Mouse (Mus musculus) cerebellum, adult 2 months (tissue): ENCODE results near the gene Vmn2r104. TPM values are rescaled to one million over a fixed set of nuclear protein-coding genes. Genes with fewer than 3 reads are reported as not detected.

Experiments
- DNase-seq, 2 experiments: peaks; one replicate each; pipeline ENCODE4 v3.0.0; 2021
- H3K27ac ChIP-seq: fragments of 200-500 bp; 2 replicates; pipeline ENCODE4 v1.5.1; 2012; ENCODE audit warnings: low read length, control low read depth, inconsistent platforms; ENCODE audit not compliant: insufficient read depth
- H3K27me3 ChIP-seq: fragments of 200-500 bp; 2 replicates; pipeline ENCODE4 v1.6.1; 2012; ENCODE audit warnings: inconsistent platforms, mild to moderate bottlenecking, low read length, moderate library complexity; ENCODE audit not compliant: control insufficient read depth, insufficient read depth
- H3K4me1 ChIP-seq: fragments of 200-500 bp; 2 replicates; pipeline ENCODE4 v1.6.1; 2011; ENCODE audit warnings: low read length; ENCODE audit not compliant: control insufficient read depth, insufficient read depth
- H3K4me3 ChIP-seq: fragments of 200-500 bp; replicated peaks from 2 replicates; pipeline ENCODE3; 2011; ENCODE audit warnings: mild to moderate bottlenecking, low read depth, low read length, control low read depth; ENCODE audit not compliant: insufficient read depth
- CTCF ChIP-seq: fragments of 200-500 bp; IDR thresholded peaks from 2 replicates; pipeline ENCODE4 v1.5.1; 2011; ENCODE audit warnings: low read depth, mild to moderate bottlenecking, control low read depth, low read length, moderate library complexity, borderline replicate concordance; ENCODE audit not compliant: insufficient read depth
- POLR2A ChIP-seq: fragments of 200-500 bp; IDR thresholded peaks from 2 replicates; pipeline ENCODE4 v1.6.1; 2011; ENCODE audit warnings: low read length, control low read depth, borderline replicate concordance; ENCODE audit not compliant: insufficient read depth
- WGBS: fragments of 180-500 bp; shearing (Covaris S2); methylation state at CpG from one replicate; pipeline ENCODE4 v1.1.7; 2018; 5-methylcytosine and 5-hydroxymethylcytosine counted together
- polyA plus RNA-seq: library from polyadenylated mRNA; depleted of rRNA; stranded (reverse); fragments of >200 nt; gene quantifications from 2 replicates; pipeline ENCODE4 v1.2.3, GENCODE M21; 2012; rRNA removed

The Vmn2r104 gene
- not detected in 2 replicates for polyA plus RNA-seq

DNA sequence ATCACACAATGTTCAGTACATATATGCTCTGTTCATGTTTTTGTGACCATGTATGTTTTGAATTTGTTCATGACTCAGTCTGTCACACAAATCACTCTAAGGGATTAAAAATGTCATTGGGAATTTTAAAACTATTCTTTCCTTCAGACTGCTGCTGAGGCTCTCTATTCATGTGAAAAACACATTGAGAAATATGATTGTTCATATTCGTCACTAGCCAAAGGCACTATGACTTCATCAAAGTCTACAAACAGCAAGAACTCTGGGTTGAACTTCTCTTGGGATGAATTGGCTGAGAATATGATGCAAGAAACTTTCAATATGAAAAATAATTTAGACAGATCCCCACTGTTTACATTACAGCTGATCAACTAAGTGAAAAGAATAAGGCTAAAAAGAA, at the start of gene Vmn2r104:
Gene Vmn2r104 (minus strand): TSS at position 101 of the 400 bp plus-strand sequence.
- Histone ChIP-seq H3K4me1 (no peaks in the 10 kb centered on the region), H3K27ac (no peak within 1 kb of the TSS), H3K4me3 (no peak within 1 kb of the TSS), H3K27me3 (no peaks in the 10 kb centered on the region)
- 82% methylated on average over 1 of the region's 1 CpGs for WGBS
- TF ChIP-seq POLR2A, result no peak
- TF ChIP-seq CTCF, result no peak
- no peak for DNase-seq

DNA sequence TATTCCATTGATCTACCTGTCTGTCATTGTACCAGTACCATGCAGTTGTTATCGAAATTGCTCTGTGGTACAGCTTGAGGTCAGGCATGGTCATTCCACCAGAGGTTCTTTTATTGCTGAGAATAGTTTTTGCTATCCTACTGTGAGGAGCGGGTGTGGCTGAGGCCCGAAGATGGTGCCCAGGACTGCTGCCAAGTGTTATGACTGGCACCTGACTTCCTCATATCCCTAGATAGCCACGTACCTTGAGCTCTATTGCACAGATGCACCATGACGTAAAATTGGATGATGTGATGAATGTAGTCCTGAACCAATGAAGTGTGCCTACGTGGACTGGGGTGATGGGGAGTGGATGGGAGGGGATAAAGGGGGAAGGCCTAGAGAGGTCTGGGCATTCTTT, 26.0 kb upstream of the Vmn2r104 start:
- WGBS, result 73% methylated on average over 6 of the region's 6 CpGs

DNA sequence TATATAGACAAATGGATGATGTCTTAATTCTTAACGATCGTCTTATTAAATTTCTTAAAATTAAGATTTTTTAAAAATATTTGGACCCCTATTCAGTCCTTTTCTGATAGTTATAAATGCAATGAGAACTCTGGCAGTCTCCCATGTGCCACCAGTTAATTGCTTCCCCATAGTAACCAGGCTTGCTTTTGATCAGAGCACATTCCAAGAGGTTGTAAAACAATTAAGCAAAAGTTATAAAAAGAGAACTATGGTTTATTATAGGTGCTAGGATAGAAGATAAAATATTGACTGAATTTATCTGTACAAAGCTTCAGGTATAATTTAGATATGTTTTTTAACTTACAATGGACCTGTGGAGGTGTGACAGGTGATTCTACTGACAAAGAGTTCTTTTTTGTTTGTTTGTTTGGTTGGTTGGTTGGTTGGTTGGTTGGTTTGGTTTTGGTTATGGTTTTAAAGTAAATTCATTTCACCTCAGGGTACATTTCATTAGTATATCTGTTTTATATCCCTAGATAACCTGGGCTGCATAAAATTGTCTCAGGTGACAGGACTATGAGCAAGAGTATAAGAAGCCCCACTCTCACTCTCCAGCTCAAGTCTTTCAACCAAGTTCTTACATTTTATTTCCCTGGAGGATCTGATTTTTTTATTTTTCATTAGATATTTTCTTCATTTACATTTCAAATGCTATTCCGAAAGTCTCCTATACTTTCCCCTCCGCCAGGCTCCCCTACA, 23.7 kb upstream of the Vmn2r104 start:
- Histone ChIP-seq H3K4me3 (no peak overlapping the region), H3K4me1 (no peaks in the 10 kb centered on the region), H3K27me3 (no peaks in the 10 kb centered on the region), H3K27ac (no peak overlapping the region)
- DNase-seq, result no peak
- WGBS, result 92% methylated on average over 4 of the region's 4 CpGs
- TF ChIP-seq POLR2A, result no peak
- TF ChIP-seq CTCF, result no peak

More for the DNA sequence above, 26.0 kb upstream of the Vmn2r104 start:
- H3K27ac ChIP-seq, result no peak overlapping the region
- TF ChIP-seq POLR2A, result no peak
- TF ChIP-seq CTCF, result no peak
- no peak overlapping the region for H3K4me3 ChIP-seq
- no peaks in the 10 kb centered on the region for H3K4me1 ChIP-seq
- H3K27me3 ChIP-seq, result no peaks in the 10 kb centered on the region
- DNase-seq, result no peak

Other genes with a start within 250 kb of the Vmn2r104 start
- gene Fpr-rs7, start 65.9 kb upstream of the Vmn2r104 start, polyA plus RNA-seq, result not detected in 2 replicates
- not detected in 2 replicates for gene Fpr-rs6, start 134.8 kb upstream of the Vmn2r104 start, polyA plus RNA-seq
- gene Vmn2r105, start 186.7 kb upstream of the Vmn2r104 start, polyA plus RNA-seq, result not detected in 2 replicates
- gene Vmn2r106, start 237.2 kb upstream of the Vmn2r104 start, polyA plus RNA-seq, result not detected in 2 replicates